Mouse (Mus musculus) liver, embryonic 15.5 days (tissue): ENCODE measurements at regions not wholly inside any gene's neighbourhood (a gene's known extent, or its start where the extent isn't known, plus 50 kb on each side); places are given as distances from the start of the nearest gene placed in this dataset.

Experiments
- ATAC-seq: fragments of 200-750 bp; cut with Nextera tagmentation; 2 replicates; pipeline ENCODE4 v1.8.0; 2017; ENCODE audit warnings: moderate number of reproducible peaks, mild to moderate bottlenecking, moderate library complexity; ENCODE audit not compliant: insufficient read depth
- H3K27ac ChIP-seq: fragments of 300-500 bp; sonication (generic); replicated peaks from 2 replicates; pipeline ENCODE4 v1.5.1; 2015; ENCODE audit warnings: mild to moderate bottlenecking, inconsistent platforms
- H3K27me3 ChIP-seq: fragments of 300-500 bp; sonication (generic); 2 replicates; pipeline ENCODE4 v1.6.1; 2015; ENCODE audit warnings: mild to moderate bottlenecking, inconsistent platforms
- H3K36me3 ChIP-seq: fragments of 300-500 bp; sonication (generic); replicated peaks from 2 replicates; pipeline ENCODE4 v1.6.1; 2015; ENCODE audit warnings: moderate library complexity, mild to moderate bottlenecking, inconsistent platforms
- H3K4me1 ChIP-seq: fragments of 300-500 bp; sonication (generic); replicated peaks from 2 replicates; pipeline ENCODE4 v1.6.1; 2015; ENCODE audit warnings: inconsistent platforms
- H3K4me2 ChIP-seq: fragments of 300-500 bp; sonication (generic); 2 replicates; pipeline ENCODE4 v1.6.1; 2015; ENCODE audit warnings: moderate library complexity, mild to moderate bottlenecking, inconsistent platforms
- H3K4me3 ChIP-seq: fragments of 300-500 bp; sonication (generic); replicated peaks from 2 replicates; pipeline ENCODE4 v1.5.1; 2015; ENCODE audit warnings: mild to moderate bottlenecking, inconsistent platforms
- H3K9ac ChIP-seq: fragments of 300-500 bp; sonication (generic); 2 replicates; pipeline ENCODE4 v1.6.1; 2015; ENCODE audit warnings: moderate library complexity, mild to moderate bottlenecking, inconsistent platforms
- H3K9me3 ChIP-seq: fragments of 300-500 bp; sonication (generic); replicated peaks from 2 replicates; pipeline ENCODE4 v1.6.1; 2016; ENCODE audit warnings: inconsistent platforms
- WGBS: fragments of 180-500 bp; shearing (Covaris S2); methylation state at CpG from one replicate; pipeline ENCODE4 v1.1.7; 2015; ENCODE audit warnings: mixed read lengths; ENCODE audit not compliant: insufficient replicate concordance; 5-methylcytosine and 5-hydroxymethylcytosine counted together

DNA sequence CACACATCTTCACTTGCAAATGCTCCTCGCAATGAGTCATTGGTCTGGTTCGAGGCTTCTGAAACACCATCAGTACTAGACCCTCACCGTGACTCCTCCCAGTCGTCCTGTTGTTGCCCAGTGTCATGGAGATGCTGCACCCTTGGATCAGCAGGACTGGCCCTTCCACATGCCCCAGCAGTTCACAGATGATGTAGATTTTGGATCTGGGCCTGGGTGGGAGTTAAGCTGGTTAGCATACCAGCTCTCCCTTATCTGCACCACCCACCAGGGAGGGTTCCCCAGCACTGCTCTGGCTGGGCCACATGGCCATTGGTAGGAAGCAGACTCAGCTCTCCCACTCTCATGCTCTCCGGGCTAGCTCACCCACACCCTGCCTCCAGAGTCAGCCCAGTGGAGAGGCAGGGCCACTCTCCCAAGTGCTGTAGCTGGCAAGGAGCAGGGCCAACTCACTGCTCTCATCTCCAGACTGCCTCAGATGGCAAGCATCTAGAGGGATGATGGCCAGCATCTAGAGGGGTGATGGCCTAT lies 60.8 kb upstream of the Thy1 start:
- no peak for ATAC-seq
- no peaks in the 10 kb centered on the region for H3K9me3 ChIP-seq
- H3K9ac ChIP-seq, result no peak overlapping the region
- H3K36me3 ChIP-seq, result no peaks in the 10 kb centered on the region
- no peak overlapping the region for H3K27ac ChIP-seq
- H3K27me3 ChIP-seq, result peaks cover 4% of the 10 kb centered on the region; the same call in 1 of the 2 replicates
- H3K4me3 ChIP-seq, result no peak overlapping the region
- no peak overlapping the region for H3K4me2 ChIP-seq
- WGBS, result 44% methylated on average over 5 of the region's 5 CpGs
- no peaks in the 10 kb centered on the region for H3K4me1 ChIP-seq

- Histone ChIP-seq H3K27ac (no peak overlapping the region), H3K27me3 (peaks cover 4% of the 10 kb centered on the region; the same call in 1 of the 2 replicates), H3K4me2 (no peak overlapping the region), H3K4me1 (no peaks in the 10 kb centered on the region), H3K36me3 (no peaks in the 10 kb centered on the region), H3K9ac (no peak overlapping the region), H3K9me3 (no peaks in the 10 kb centered on the region), H3K4me3 (no peak overlapping the region)
- no peak for ATAC-seq
- 59% methylated on average over 2 of the region's 2 CpGs for WGBS
Measured at GRCm38 (mm10) chr9:43983220-43983619, 60.0 kb upstream of the Thy1 start.

DNA sequence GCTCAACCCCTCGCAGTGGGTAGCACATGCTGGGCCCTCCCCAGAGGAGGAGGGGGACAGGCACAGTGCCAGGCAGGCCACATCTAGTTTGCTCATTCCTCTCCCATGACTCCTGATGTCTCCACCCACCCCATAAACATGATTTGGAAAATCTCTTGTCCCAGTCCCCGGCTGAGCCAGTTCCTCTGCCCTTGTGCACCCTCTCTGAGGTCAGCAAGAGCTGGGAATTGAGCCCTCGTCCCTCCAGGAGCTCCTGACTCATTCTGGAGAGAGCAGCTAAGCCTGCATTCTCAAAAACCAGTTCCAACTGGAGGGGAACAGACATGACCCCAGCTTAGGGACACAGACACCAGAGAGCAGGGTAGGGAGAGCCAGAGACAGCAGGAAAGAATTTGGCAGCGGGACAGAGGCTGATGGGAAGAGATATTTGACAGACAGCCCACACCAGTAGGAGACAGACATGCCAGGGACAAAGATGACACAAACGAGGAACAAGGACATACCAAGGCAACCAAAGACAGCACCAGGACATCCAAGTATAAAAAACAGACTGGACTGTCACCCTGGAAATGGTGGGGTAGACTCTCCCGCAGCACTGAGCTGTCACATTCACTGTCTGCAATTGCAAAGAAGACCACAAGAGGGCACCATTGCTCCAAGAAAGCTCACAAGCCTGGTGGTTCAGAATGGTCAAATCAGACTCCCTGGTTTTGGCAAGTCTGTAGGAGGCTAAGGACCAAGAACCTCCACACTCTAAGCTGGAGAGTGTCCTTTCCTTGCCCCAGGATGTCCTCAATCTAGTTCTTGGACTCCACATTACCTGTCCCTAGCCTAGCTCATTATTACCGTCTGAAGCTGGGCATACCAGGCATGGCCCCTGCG lies 58.8 kb upstream of the Thy1 start:
- H3K36me3 ChIP-seq, result no peaks in the 10 kb centered on the region
- 34% methylated on average over 8 of the region's 8 CpGs for whole genome bisulfite sequencing
- ATAC-seq, result no peak
- H3K4me2 ChIP-seq, result no peak overlapping the region
- no peaks in the 10 kb centered on the region for H3K9me3 ChIP-seq
- no peak overlapping the region for H3K27ac ChIP-seq
- no peaks in the 10 kb centered on the region for H3K4me1 ChIP-seq
- H3K27me3 ChIP-seq, result peaks cover 4% of the 10 kb centered on the region; the same call in 1 of the 2 replicates
- no peak overlapping the region for H3K9ac ChIP-seq
- H3K4me3 ChIP-seq, result no peak overlapping the region

GRCm38 (mm10) chr9:43987957-43988356 lies 55.2 kb upstream of the Thy1 start:
- peaks cover 4% of the 10 kb centered on the region; the same call in 1 of the 2 replicates for H3K27me3 ChIP-seq
- H3K4me2 ChIP-seq, result no peak overlapping the region
- no peaks in the 10 kb centered on the region for H3K36me3 ChIP-seq
- H3K9me3 ChIP-seq, result no peaks in the 10 kb centered on the region
- no peak overlapping the region for H3K4me3 ChIP-seq
- ATAC-seq, result no peak
- H3K9ac ChIP-seq, result no peak overlapping the region
- H3K4me1 ChIP-seq, result no peaks in the 10 kb centered on the region
- no peak overlapping the region for H3K27ac ChIP-seq
- 65% methylated on average over 6 of the region's 6 CpGs for WGBS

DNA sequence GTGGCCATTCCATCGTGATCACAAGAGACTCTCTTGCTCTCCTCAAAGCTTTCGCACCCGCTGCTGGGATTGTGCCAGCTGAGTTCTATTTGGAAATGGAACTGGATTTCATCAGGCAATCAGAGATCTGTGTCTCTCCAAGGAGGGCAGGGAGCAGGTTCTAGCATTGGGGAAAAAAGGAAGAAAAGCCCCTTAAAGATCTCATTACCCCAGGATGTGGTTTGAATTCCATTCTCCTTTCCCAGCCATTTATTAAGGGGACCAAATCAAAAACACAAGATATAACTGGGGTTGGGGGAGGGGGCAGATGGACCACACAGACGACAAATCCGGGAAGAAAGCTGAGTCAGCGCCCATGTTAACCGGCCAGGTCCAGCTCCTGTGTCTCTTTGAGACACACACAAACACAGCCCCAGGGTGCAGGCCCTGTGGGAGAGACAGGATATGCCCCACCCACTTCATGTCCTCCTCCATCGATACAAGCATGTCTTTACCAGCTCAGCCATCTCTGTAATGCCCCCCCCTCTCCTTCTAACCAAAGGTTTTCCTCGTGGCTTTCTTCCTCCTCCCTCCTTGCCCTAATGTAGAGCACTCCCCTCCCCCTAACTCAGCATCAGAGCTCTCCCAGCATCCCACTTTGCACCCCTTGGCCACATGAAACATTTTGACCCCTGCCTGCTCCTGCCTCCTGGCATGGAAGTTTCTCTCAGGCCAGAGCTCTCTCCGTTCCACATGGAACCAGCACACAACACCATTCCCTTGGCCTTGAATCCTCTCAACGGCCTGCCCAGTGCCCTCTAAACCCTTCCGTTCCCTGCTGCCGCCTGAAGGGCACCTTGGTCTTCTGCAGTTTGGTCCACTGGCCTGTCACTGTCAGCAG lies 54.0 kb upstream of the Thy1 start:
- no peak overlapping the region for H3K9ac ChIP-seq
- no peak overlapping the region for H3K4me3 ChIP-seq
- no peaks in the 10 kb centered on the region for H3K36me3 ChIP-seq
- H3K27ac ChIP-seq, result no peak overlapping the region
- H3K27me3 ChIP-seq, result peaks cover under 1% of the 10 kb centered on the region; the same call in 1 of the 2 replicates
- H3K4me1 ChIP-seq, result no peaks in the 10 kb centered on the region
- H3K4me2 ChIP-seq, result no peak overlapping the region
- ATAC-seq, result no peak
- 37% methylated on average over 13 of the region's 13 CpGs for WGBS
- no peaks in the 10 kb centered on the region for H3K9me3 ChIP-seq

DNA sequence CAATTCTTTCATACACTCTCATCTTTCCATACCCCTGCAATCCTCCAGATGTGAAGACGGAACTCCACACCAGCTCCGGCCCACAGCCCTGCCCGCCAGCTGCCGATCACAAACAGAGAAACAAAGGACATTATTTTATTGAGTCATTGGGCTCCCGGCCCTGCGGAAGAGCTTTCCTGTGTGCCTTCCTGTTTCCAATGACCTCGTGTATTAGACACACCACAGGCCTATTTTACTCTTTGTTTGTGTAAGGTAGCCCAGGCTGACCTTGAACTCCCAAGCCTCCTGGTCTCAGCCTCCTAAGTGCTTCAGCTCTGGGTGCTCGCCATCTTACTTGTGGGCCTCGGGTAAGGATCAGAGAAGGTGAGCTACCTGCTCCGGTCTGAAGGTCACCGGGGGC lies 53.1 kb upstream of the Thy1 start:
- H3K4me1 ChIP-seq, result no peaks in the 10 kb centered on the region
- H3K4me3 ChIP-seq, result no peak overlapping the region
- WGBS, result 51% methylated on average over 11 of the region's 11 CpGs
- H3K4me2 ChIP-seq, result no peak overlapping the region
- H3K9ac ChIP-seq, result no peak overlapping the region
- ATAC-seq, result no peak
- H3K27me3 ChIP-seq, result no peaks in the 10 kb centered on the region
- H3K36me3 ChIP-seq, result no peaks in the 10 kb centered on the region
- H3K27ac ChIP-seq, result no peak overlapping the region
- H3K9me3 ChIP-seq, result no peaks in the 10 kb centered on the region

DNA sequence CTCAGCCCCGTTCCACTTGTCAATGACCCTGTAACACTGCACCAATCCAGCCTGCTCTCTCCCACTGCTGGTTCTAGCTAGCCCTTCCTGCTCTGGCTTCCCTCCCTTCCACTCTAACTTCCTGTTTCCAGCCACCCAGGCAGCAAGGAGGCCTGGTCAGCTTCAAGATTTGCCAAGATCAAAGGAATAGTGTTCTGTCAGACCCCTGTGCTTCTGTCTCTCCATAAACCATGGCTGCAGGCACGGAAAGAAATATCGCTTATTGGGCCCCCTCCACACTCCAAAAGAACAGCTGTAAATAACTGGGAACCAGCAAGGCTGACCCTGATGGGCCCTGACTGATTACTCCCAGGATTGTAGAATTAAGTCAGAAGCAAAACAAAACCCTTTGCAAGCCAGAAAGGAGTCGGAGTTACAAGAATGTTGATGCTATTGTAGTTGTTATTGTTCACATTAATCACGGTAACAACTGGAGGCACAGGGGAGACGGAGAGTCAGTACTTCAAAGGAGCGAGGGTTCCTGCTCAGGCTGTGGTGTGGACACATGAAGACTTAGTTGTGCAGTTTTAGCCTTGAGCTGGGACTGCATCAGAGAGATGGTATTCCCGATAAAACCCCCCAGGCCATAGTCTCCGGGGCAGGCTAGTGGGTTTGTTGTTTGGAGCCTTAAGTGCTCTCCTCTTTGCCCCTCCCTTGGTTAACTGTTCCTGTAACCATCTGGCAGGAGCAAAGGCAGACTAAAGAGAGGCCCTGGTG lies 49.8 kb upstream of the Thy1 start:
- Histone ChIP-seq H3K4me3 (no peak overlapping the region), H3K9ac (no peak overlapping the region), H3K36me3 (no peaks in the 10 kb centered on the region), H3K4me1 (no peaks in the 10 kb centered on the region), H3K27ac (no peak overlapping the region), H3K9me3 (no peaks in the 10 kb centered on the region), H3K27me3 (no peaks in the 10 kb centered on the region), H3K4me2 (no peak overlapping the region)
- ATAC-seq, result no peak
- 31% methylated on average over 9 of the region's 9 CpGs for WGBS
